Mouse (Mus musculus): ENCODE data around the gene Ubqln4. TPM values are rescaled to one million over a fixed set of nuclear protein-coding genes. Genes with fewer than 3 reads are reported as not detected.
A peak's percentile ranks its signal among the peaks of the same experiment; 100 is the strongest.

Ubqln4 gene
- polyA plus RNA-seq, 1 experiment from 2014 or later, result 37.4 TPM

MicroRNAs encoded within 50 kb of the gene (microRNA counts, 519-probe panel; counts per million panel counts)
- microRNA mmu-miR-1905, result 322 counts per million, percentile 70 among the panel's probes with 10 or more counts

Small RNAs within 50 kb of the gene (microRNA-seq; reads per million reads assigned to microRNA genes)
- not detected for gene Mir1905

Other genes starting within 250 kb of the Ubqln4 start
- 98.1 and 126 TPM in 2 replicates for gene Glmp, start 228.7 kb upstream of the Ubqln4 start, polyA plus RNA-seq (2014; fragmentation: Nextera tagmentation; extraction: Ambion mirVana)
- gene Tmem79, start 217.6 kb upstream of the Ubqln4 start, polyA plus RNA-seq (2014; fragmentation: Nextera tagmentation; extraction: Ambion mirVana), result 1.1 TPM in 2 replicates
- gene Smg5, start 217.5 kb upstream of the Ubqln4 start, polyA plus RNA-seq (2014; fragmentation: Nextera tagmentation; extraction: Ambion mirVana), result 30.9 and 34.3 TPM in 2 replicates
- gene Paqr6, start 189.2 kb upstream of the Ubqln4 start, polyA plus RNA-seq (2014; fragmentation: Nextera tagmentation; extraction: Ambion mirVana), result 3.0 and 3.3 TPM in 2 replicates
- gene Bglap3, start 181.0 kb upstream of the Ubqln4 start, polyA plus RNA-seq (2014; fragmentation: Nextera tagmentation; extraction: Ambion mirVana), result not detected in 2 replicates
- gene Bglap2, start 175.1 kb upstream of the Ubqln4 start, polyA plus RNA-seq (2014; fragmentation: Nextera tagmentation; extraction: Ambion mirVana), result not detected in 2 replicates
- gene Bglap, start 169.3 kb upstream of the Ubqln4 start, polyA plus RNA-seq (2014; fragmentation: Nextera tagmentation; extraction: Ambion mirVana), result not detected in 2 replicates
- 94.3 and 95.5 TPM in 2 replicates for gene Pmf1, start 143.4 kb upstream of the Ubqln4 start, polyA plus RNA-seq (2014; fragmentation: Nextera tagmentation; extraction: Ambion mirVana)
- 12.3 and 14.3 TPM in 2 replicates for gene Slc25a44, start 128.6 kb upstream of the Ubqln4 start, polyA plus RNA-seq (2014; fragmentation: Nextera tagmentation; extraction: Ambion mirVana)
- 0.94 and 1.4 TPM in 2 replicates for gene Sema4a, start 92.6 kb upstream of the Ubqln4 start, polyA plus RNA-seq (2014; fragmentation: Nextera tagmentation; extraction: Ambion mirVana)
- 76.7 and 84.1 TPM in 2 replicates for gene Lmna, start 43.8 kb upstream of the Ubqln4 start, polyA plus RNA-seq (2014; fragmentation: Nextera tagmentation; extraction: Ambion mirVana)
- gene Mex3a, start 21.4 kb upstream of the Ubqln4 start, polyA plus RNA-seq (2014; fragmentation: Nextera tagmentation; extraction: Ambion mirVana), result 9.0 and 11.0 TPM in 2 replicates
- 0.30 TPM in 1 of 2 replicates, not detected in the other for gene Rab25, start 5.5 kb upstream of the Ubqln4 start, polyA plus RNA-seq (2014; fragmentation: Nextera tagmentation; extraction: Ambion mirVana)
- gene Lamtor2, start 684 bp upstream of the Ubqln4 start, polyA plus RNA-seq (2014; fragmentation: Nextera tagmentation; extraction: Ambion mirVana), result 75.6 and 87.5 TPM in 2 replicates
- 178 and 181 TPM in 2 replicates for gene Ssr2, start 22.1 kb downstream of the Ubqln4 start, polyA plus RNA-seq (2014; fragmentation: Nextera tagmentation; extraction: Ambion mirVana)
- 92.6 and 94.2 TPM in 2 replicates for gene Arhgef2, start 52.2 kb downstream of the Ubqln4 start, polyA plus RNA-seq (2014; fragmentation: Nextera tagmentation; extraction: Ambion mirVana)
- gene Rxfp4, start 99.4 kb downstream of the Ubqln4 start, polyA plus RNA-seq (2014; fragmentation: Nextera tagmentation; extraction: Ambion mirVana), result not detected in 2 replicates
- gene Khdc4, start 132.0 kb downstream of the Ubqln4 start, polyA plus RNA-seq (2014; fragmentation: Nextera tagmentation; extraction: Ambion mirVana), result 60.2 and 62.0 TPM in 2 replicates
- gene Rit1, start 163.1 kb downstream of the Ubqln4 start, polyA plus RNA-seq (2014; fragmentation: Nextera tagmentation; extraction: Ambion mirVana), result 62.6 and 65.3 TPM in 2 replicates
- gene Syt11, start 221.4 kb downstream of the Ubqln4 start, polyA plus RNA-seq (2014; fragmentation: Nextera tagmentation; extraction: Ambion mirVana), result 9.7 and 11.1 TPM in 2 replicates